Mouse (Mus musculus): ENCODE results near the gene Raet1e. TPM values are rescaled to one million over a fixed set of nuclear protein-coding genes. Genes with fewer than 3 reads are reported as not detected.
"Not testable (repeated sequence)": the region's sequence is repeated elsewhere in the genome, so short reads cannot be mapped to it uniquely, and the experiment has no call there.

Raet1e gene
- polyA plus RNA-seq, 1 experiment from 2014 or later = 3.5 TPM

DNA sequence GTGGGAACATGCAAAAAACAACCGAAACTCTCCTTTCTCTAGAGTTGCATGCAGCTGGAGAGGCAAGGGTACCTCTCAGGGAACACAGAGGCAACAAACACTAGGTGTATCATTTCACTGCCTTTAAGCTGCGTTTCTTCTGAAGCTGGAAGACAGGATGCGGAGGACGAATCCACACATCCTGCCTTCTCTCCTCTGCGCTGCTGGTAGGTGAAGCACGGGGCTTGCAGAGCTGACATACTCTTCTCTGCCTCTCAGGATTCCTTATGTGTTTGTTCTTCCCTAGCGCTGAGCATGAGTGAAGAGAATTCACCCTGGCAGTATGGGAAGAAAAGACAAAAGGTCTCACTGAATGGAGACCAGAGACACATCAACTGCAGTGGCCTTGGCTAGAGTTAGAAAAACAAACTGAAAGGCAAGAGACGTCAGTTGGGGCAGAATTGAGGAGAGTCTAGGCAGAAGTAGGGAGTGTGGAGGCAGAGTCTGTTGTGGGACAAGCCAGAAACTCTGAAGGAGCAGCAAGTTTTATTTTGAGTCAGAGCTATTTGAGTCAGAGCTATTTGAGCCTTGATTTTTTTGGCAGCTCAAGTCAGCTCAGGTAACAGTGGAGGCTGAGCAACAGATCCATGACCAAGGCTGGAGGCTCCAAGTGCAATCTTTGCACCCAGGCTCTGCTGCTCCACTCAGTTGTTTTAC lies 139.5 kb downstream of the Raet1e start:
- H3K9me3 ChIP-seq = no peaks in the 10 kb centered on the region
- H3K4me3 ChIP-seq = no peak overlapping the region
- ATAC-seq (ENCODE audit: extremely low read depth, insufficient number of reproducible peaks, low FRiP score, low TSS enrichment) = no peak
- no peak overlapping the region for H3K4me2 ChIP-seq
- H3K4me1 ChIP-seq = no peaks in the 10 kb centered on the region
- 49% methylated on average over 8 of the region's 8 CpGs for WGBS
- no peaks in the 10 kb centered on the region for H3K27me3 ChIP-seq (replicated peaks)
- no peaks in the 10 kb centered on the region for H3K36me3 ChIP-seq
- H3K27ac ChIP-seq (replicated peaks) = no peak overlapping the region
- H3K9ac ChIP-seq = no peak overlapping the region

DNA sequence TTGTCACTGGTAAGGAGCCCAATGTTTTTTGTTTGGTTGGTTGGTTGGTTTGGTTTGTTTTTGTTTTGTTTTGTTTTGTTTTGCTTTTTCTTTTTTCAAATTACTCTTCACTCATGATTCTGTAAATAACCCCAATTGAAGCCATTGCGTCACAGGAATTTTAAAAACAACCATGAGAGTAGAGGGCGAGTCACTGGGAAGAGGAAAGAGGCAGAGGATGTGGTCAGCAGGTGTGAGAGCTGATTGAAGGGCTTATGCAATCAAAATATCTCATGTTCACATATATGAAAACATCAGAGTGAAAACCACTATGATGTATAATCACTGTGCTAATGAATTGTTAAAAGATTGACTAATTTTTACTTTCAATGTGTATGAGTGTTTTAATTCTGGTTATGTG lies 141.0 kb downstream of the Raet1e start:
- Histone ChIP-seq H3K27me3 (replicated peaks) (no peaks in the 10 kb centered on the region), H3K27ac (replicated peaks) (no peak overlapping the region), H3K9me3 (no peaks in the 10 kb centered on the region), H3K4me1 (no peaks in the 10 kb centered on the region), H3K9ac (no peak overlapping the region), H3K4me3 (no peak overlapping the region), H3K4me2 (no peak overlapping the region), H3K36me3 (no peaks in the 10 kb centered on the region)
- WGBS = 58% methylated on average over 2 of the region's 2 CpGs
- ATAC-seq (ENCODE audit: extremely low read depth, insufficient number of reproducible peaks, low FRiP score, low TSS enrichment) = no peak

DNA sequence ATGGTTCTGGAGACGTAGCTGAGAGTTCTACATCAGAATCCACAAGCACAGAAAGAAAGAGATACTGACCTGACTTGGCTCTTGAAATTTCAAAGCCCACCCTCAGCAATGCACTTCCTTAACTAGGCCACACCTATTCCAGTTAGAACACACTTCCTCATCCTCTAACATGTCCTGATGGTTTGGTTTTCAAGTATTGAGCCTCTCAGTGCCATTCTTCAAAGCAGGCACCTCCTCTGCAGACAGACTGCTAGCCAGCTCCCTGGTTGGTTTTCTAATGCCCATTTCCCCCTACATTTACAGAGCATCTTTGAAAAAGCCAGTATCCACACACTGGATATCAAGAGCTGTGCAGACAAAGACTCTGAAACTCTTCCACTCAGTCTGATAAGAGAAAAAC lies 143.3 kb downstream of the Raet1e start:
- no peaks in the 10 kb centered on the region for H3K9me3 ChIP-seq
- WGBS = 75% methylated on average over 1 of the region's 1 CpGs
- no peaks in the 10 kb centered on the region for H3K36me3 ChIP-seq
- H3K4me3 ChIP-seq = no peak overlapping the region
- no peak overlapping the region for H3K27ac ChIP-seq (replicated peaks)
- no peak for ATAC-seq (ENCODE audit: extremely low read depth, insufficient number of reproducible peaks, low FRiP score, low TSS enrichment)
- no peak overlapping the region for H3K9ac ChIP-seq
- no peaks in the 10 kb centered on the region for H3K27me3 ChIP-seq (replicated peaks)
- no peaks in the 10 kb centered on the region for H3K4me1 ChIP-seq
- no peak overlapping the region for H3K4me2 ChIP-seq

DNA sequence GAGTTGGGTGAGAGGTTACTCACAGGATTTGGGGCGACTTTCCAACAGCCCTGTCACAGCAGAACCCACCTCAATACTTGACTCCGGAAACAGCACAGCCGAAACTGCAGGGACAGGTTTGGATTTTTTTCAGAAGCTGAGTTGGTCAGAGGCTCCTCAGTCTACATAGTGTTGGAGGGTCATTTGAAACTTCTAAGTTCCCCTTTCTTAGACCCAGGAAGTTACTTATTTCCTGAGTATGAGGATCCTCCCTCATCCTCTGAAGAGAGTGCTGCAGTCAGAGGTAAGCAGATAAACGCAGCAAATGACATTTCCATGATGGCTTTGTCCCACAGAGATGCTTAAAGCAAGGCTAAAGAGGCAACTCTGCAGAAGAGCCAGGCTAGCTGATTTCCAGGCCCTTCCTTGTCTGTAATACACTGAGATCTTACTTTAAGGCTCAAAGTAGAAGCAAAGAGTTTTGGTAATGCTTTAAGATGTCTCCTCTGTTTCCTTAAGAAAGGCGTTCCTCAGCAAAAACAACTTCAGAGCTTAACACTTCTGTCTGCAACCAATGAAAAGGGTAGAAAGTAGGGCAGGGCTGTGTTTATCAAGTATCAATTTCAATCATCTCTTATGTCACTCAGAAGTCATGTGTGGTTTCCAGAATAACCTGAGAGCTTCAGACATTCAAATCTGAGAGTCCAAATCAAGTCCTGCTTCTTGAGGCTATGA lies 144.1 kb downstream of the Raet1e start:
- H3K27ac ChIP-seq (replicated peaks) = no peak overlapping the region
- H3K4me2 ChIP-seq = no peak overlapping the region
- no peaks in the 10 kb centered on the region for H3K36me3 ChIP-seq
- ATAC-seq (ENCODE audit: extremely low read depth, insufficient number of reproducible peaks, low FRiP score, low TSS enrichment) = no peak
- H3K9me3 ChIP-seq = no peaks in the 10 kb centered on the region
- H3K9ac ChIP-seq = no peak overlapping the region
- H3K27me3 ChIP-seq (replicated peaks) = no peaks in the 10 kb centered on the region
- no peaks in the 10 kb centered on the region for H3K4me1 ChIP-seq
- 59% methylated on average over 5 of the region's 5 CpGs for WGBS
- no peak overlapping the region for H3K4me3 ChIP-seq

DNA sequence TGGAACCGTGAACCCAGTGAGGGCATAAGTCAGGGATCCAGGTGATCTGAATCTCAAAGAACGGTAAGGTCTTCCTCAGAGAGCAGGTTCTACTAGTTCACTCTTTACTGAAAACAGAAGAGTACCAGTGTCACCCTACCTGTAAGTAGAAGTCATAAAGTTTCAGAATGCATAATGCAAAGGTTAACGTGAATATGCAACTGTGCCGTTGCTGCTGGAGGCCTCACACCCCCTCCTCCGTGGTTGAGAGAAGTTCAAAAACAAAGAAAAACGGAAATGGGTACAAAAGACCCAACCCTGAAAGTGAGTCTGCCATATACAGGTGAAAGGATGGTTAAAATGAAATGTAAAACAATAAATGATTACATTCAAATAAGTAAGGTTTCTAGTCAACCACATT lies 145.4 kb downstream of the Raet1e start:
- no peak overlapping the region for H3K9ac ChIP-seq
- no peaks in the 10 kb centered on the region for H3K9me3 ChIP-seq
- 83% methylated on average over 6 of the region's 6 CpGs for WGBS
- no peak overlapping the region for H3K4me2 ChIP-seq
- H3K36me3 ChIP-seq = no peaks in the 10 kb centered on the region
- H3K27ac ChIP-seq (replicated peaks) = no peak overlapping the region
- no peak for ATAC-seq (ENCODE audit: extremely low read depth, insufficient number of reproducible peaks, low FRiP score, low TSS enrichment)
- no peaks in the 10 kb centered on the region for H3K4me1 ChIP-seq
- no peaks in the 10 kb centered on the region for H3K27me3 ChIP-seq (replicated peaks)
- no peak overlapping the region for H3K4me3 ChIP-seq

DNA sequence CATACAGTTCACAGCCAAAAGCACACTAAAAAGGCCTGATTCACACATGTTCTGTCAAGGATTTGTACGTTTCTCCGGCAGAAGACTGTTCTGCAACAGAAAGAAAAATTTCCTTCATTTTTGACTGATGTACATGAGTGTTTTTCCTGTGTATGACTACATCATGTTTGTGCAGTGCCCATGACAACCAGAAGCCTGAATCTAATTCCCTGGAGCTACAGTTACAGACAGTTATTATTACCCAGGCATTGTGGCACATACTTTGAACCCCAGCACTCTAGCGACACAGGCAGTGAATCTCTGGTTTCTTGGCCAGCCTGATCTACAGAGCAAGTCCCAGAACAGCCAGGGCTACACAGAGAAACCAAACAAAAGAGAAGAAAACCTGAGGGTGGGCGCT lies 147.4 kb downstream of the Raet1e start:
- H3K4me2 ChIP-seq = no peak overlapping the region
- H3K27ac ChIP-seq (replicated peaks) = no peak overlapping the region
- H3K4me3 ChIP-seq = no peak overlapping the region
- H3K9me3 ChIP-seq = no peaks in the 10 kb centered on the region
- no peaks in the 10 kb centered on the region for H3K27me3 ChIP-seq (replicated peaks)
- no peaks in the 10 kb centered on the region for H3K36me3 ChIP-seq
- no peaks in the 10 kb centered on the region for H3K4me1 ChIP-seq
- H3K9ac ChIP-seq = no peak overlapping the region
- WGBS = 80% methylated on average over 4 of the region's 4 CpGs
- no peak for ATAC-seq (ENCODE audit: extremely low read depth, insufficient number of reproducible peaks, low FRiP score, low TSS enrichment)

DNA sequence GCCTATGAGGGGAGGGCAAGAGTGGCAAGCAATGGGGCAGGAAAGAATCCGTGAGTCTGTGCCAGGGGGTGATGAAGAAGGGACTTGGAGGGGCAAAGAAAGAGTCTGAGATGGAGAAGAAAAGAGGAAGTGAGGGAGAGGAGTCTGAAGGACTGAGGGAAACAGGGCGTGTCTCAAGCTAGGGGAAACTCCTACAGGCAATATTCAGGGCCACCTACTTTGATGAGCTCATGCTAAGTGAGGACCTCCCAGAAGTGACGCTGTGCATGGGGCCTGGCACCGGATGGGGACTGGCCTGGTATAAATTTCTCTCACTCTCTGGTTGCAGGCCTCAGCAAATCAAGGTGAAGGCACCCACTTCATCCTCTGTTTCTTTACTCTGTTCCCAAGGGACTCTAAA lies 148.1 kb downstream of the Raet1e start:
- no peak for ATAC-seq (ENCODE audit: extremely low read depth, insufficient number of reproducible peaks, low FRiP score, low TSS enrichment)
- H3K4me2 ChIP-seq = no peak overlapping the region
- H3K9me3 ChIP-seq = no peaks in the 10 kb centered on the region
- H3K9ac ChIP-seq = no peak overlapping the region
- WGBS = 51% methylated on average over 4 of the region's 4 CpGs
- H3K4me1 ChIP-seq = no peaks in the 10 kb centered on the region
- H3K36me3 ChIP-seq = no peaks in the 10 kb centered on the region
- H3K27me3 ChIP-seq (replicated peaks) = no peaks in the 10 kb centered on the region
- H3K27ac ChIP-seq (replicated peaks) = no peak overlapping the region
- no peak overlapping the region for H3K4me3 ChIP-seq

DNA sequence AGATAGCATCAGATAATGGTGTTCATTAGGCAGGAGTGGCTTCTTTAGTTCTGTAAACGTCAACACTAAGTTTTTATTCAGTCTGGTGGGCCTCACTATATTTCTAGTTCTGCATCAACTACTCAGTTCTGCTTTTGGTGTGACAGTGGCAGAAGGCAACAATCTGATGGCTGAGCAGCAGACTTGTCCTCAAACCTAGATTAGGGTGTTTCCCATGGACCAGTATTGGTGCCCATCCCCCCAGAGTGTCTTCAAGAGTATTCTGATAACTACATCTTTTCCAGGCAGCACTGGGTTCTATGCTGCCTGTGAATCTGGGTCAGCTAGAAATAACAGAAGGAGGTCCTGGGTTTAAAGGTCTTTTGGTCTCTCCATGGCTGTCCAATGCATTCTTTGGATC lies 149.9 kb downstream of the Raet1e start:
- Histone ChIP-seq H3K27me3 (replicated peaks) (no peaks in the 10 kb centered on the region), H3K4me1 (no peaks in the 10 kb centered on the region), H3K27ac (replicated peaks) (no peak overlapping the region), H3K9ac (no peak overlapping the region), H3K4me2 (no peak overlapping the region), H3K9me3 (no peaks in the 10 kb centered on the region), H3K36me3 (no peaks in the 10 kb centered on the region), H3K4me3 (no peak overlapping the region)
- WGBS = 63% methylated on average over 1 of the region's 1 CpGs
- ATAC-seq (ENCODE audit: extremely low read depth, insufficient number of reproducible peaks, low FRiP score, low TSS enrichment) = no peak

DNA sequence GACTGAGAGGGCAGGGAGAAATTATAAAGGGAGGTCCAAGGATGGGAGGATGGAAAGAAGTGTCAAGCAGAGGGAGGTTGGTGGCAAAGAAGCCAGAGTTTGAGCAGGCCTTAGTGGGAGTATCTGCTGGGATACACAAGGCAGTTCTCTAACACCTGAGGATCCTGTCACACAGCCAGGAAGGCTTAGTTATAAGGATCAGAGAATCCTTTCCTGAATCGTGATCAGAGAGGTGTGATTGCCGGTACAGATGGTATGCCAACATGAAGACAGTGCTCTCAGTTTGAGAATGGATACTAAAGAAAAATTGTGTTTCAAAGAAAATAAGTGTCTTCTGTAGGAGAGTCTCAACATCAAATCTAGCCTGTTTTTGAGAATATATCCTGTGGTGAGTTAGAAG lies 164.5 kb downstream of the Raet1e start:
- H3K36me3 ChIP-seq = no peaks in the 10 kb centered on the region
- WGBS = 90% methylated on average over 2 of the region's 2 CpGs
- ATAC-seq (ENCODE audit: extremely low read depth, insufficient number of reproducible peaks, low FRiP score, low TSS enrichment) = no peak
- no peak overlapping the region for H3K4me3 ChIP-seq
- no peaks in the 10 kb centered on the region for H3K27me3 ChIP-seq (replicated peaks)
- no peaks in the 10 kb centered on the region for H3K9me3 ChIP-seq
- no peak overlapping the region for H3K27ac ChIP-seq (replicated peaks)
- no peak overlapping the region for H3K4me2 ChIP-seq
- H3K9ac ChIP-seq = no peak overlapping the region
- H3K4me1 ChIP-seq = no peaks in the 10 kb centered on the region

DNA sequence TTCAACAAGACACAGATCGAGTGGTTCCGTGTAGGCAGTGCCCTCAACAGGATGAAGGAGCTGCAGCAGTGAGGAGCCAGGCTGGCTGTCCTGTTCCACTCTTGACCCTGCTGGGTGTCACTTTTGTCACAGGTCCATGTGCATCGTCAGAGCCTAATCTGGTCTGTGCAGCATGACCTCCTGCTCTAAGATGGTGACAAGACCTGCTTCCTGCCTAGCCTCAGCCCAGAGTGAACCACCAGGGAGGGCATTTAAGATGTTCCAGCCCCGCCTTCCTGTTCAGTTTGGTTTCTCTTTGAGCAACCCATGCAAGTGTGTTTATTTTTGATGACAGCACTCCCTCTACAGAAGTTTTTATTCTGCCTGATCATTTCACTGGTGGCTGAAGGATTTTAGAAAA lies 187.4 kb downstream of the Raet1e start:
- not testable (repeated sequence) for ATAC-seq (ENCODE audit: extremely low read depth, insufficient number of reproducible peaks, low FRiP score, low TSS enrichment); H3K27me3 ChIP-seq (replicated peaks); H3K9me3 ChIP-seq; H3K27ac ChIP-seq (replicated peaks); H3K9ac ChIP-seq; H3K4me3 ChIP-seq; H3K4me1 ChIP-seq; H3K36me3 ChIP-seq; H3K4me2 ChIP-seq
- 46% methylated on average over 4 of the region's 4 CpGs for WGBS

DNA sequence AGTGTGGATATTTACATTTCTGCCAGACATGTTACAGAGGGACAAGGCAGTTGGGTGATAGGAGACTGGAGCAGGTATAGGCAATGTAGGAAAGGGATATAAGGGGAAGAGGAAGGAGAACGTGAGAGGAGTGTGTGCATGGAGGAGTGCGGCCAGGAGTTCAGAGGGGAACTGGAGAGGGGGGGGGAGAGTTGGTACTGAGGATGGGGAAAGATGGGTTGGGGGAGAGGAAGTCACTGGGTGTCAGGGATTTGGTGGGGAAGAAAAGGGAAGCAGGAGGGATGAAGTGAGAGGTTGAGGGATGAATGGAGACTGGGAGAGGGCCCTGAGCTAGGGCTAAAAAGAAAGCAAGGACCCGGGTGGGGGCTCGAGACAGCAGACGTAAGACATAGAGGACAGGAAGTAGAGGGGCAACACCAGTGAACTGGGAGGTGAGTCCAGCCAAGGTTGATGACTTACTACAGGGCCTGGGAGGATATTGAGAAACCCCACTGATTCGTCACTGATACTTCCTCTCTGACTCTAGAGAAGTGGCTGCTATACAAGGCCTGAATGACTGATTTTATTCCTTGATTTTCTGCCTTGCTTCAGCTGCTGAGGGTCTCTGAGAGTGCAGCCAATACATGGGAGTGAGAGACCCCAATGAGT lies 195.3 kb downstream of the Raet1e start:
- not testable (repeated sequence) for H3K4me2 ChIP-seq; H3K9me3 ChIP-seq; H3K4me3 ChIP-seq; H3K27me3 ChIP-seq (replicated peaks); H3K4me1 ChIP-seq; H3K9ac ChIP-seq; ATAC-seq (ENCODE audit: extremely low read depth, insufficient number of reproducible peaks, low FRiP score, low TSS enrichment); H3K36me3 ChIP-seq; H3K27ac ChIP-seq (replicated peaks)
- WGBS = 62% methylated on average over 6 of the region's 6 CpGs

DNA sequence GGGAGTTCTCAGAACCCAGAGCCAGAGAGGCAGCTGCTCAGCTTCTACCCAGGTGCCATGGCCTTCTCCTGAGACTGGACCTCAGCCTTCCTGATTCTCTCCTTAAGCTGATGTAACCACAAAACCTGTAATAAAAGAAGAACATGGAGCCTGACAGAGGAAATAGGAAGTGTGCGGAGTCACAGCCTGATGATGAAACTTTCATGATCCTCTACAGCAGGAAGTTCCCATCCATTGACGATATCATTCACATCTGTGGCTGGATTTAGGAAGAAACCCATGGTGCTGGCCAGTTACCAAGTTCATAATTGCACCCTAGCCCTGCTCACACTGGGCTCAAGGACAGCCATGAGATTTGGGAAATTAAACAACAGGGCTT lies 195.8 kb downstream of the Raet1e start:
- not testable (repeated sequence) for H3K9me3 ChIP-seq; H3K4me1 ChIP-seq; H3K27ac ChIP-seq (replicated peaks); H3K9ac ChIP-seq; ATAC-seq (ENCODE audit: extremely low read depth, insufficient number of reproducible peaks, low FRiP score, low TSS enrichment); H3K36me3 ChIP-seq; H3K27me3 ChIP-seq (replicated peaks); H3K4me2 ChIP-seq; H3K4me3 ChIP-seq
- WGBS = 80% methylated on average over 2 of the region's 2 CpGs

Data from heart, embryonic 13.5 days (tissue).